Comparison of ENCODE assay signal across 8 mouse cellular contexts in genomic region chr11:20636114-20636513, GRCm38 (mm10).
DNase-seq lines count a peak whose midpoint lies in the region; ATAC-seq lines count a peak whose summit lies in the region.

No protein-coding gene starts in this region.

- H3K4me1 ChIP-seq in heart, embryonic 12.5 days (replicated peaks): peaks cover 54% of the 10 kb centered on the region
- peaks cover 29% of the 10 kb centered on the region for H3K4me1 ChIP-seq in limb, embryonic 15.5 days

- H3K27ac ChIP-seq in heart, embryonic 12.5 days (ENCODE audit: poor library complexity, severe bottlenecking): peak overlapping the region; percentile 81
- peak overlapping the region; percentile 7; the same call in 1 of the 2 replicates for H3K27ac ChIP-seq in limb, embryonic 15.5 days

- peak overlapping the region; percentile 58 for H3K4me2 ChIP-seq in heart, embryonic 12.5 days
- H3K4me2 ChIP-seq in limb, embryonic 15.5 days: 0 out of 2 replicates have a peak overlapping the region, but pooled peaks have one; percentile 5

- no peaks in the 10 kb centered on the region for H3K36me3 ChIP-seq in heart, embryonic 12.5 days
- no peaks in the 10 kb centered on the region for H3K36me3 ChIP-seq in limb, embryonic 15.5 days

- no peaks in the 10 kb centered on the region for H3K9me3 ChIP-seq in heart, embryonic 12.5 days (replicated peaks)
- H3K9me3 ChIP-seq in limb, embryonic 15.5 days: no peaks in the 10 kb centered on the region

- no peak for DNase-seq in heart, postnatal 4 days
- peak; percentile 18 for DNase-seq in thymus, postnatal 4 days
- DNase-seq in thymus, postnatal 36 days: no peak
- DNase-seq in yolk sac, embryonic 10.5 days (ENCODE audit: low spot score): peak; percentile 84
- no peak for DNase-seq in natural killer cell, adult 2 months (ENCODE audit: low spot score in 2 of 2)

- 37% methylated on average over 4 of the region's 4 CpGs for WGBS in heart, embryonic 12.5 days
- 56% methylated on average over 4 of the region's 4 CpGs for WGBS in limb, embryonic 15.5 days

- peak overlapping the region; percentile 60 for H3K9ac ChIP-seq in heart, embryonic 12.5 days
- no peak overlapping the region for H3K9ac ChIP-seq in limb, embryonic 15.5 days

- no peaks in the 10 kb centered on the region for H3K27me3 ChIP-seq in heart, embryonic 12.5 days (replicated peaks)
- H3K27me3 ChIP-seq in limb, embryonic 15.5 days: no peaks in the 10 kb centered on the region

- ATAC-seq in heart, embryonic 12.5 days (ENCODE audit: insufficient number of reproducible peaks, low FRiP score): peak; percentile 41
- no peak for ATAC-seq in limb, embryonic 15.5 days (ENCODE audit: insufficient number of reproducible peaks, low FRiP score, low TSS enrichment, low read depth)
- ATAC-seq in activated CD4-positive, CD25-positive, alpha-beta regulatory T cell, adult 4 months: no peak

- 0 out of 2 replicates have a peak overlapping the region, but pooled peaks have one; percentile 13 for H3K4me3 ChIP-seq in heart, embryonic 12.5 days
- H3K4me3 ChIP-seq in limb, embryonic 15.5 days: no peak overlapping the region

Comparison
In these comparisons a context has a peak if more than half of its experiments do, and no peak if none do; other contexts are left out.
1. DNase-seq: peak in thymus, postnatal 4 days (single experiment) and yolk sac, embryonic 10.5 days (single experiment); none in heart, postnatal 4 days (single experiment), thymus, postnatal 36 days (0 of 2) and natural killer cell, adult 2 months (0 of 2).